Mouse (Mus musculus): ENCODE measurements around the gene Crispld2. TPM values are rescaled to one million over a fixed set of nuclear protein-coding genes. Genes with fewer than 3 reads are reported as not detected.
A peak's percentile ranks its signal among the peaks of the same experiment; 100 is the strongest.

Crispld2 gene
- total and polyA plus RNA-seq, 3 experiments = 1.7 to 2.2 TPM; not detected in 1

DNA sequence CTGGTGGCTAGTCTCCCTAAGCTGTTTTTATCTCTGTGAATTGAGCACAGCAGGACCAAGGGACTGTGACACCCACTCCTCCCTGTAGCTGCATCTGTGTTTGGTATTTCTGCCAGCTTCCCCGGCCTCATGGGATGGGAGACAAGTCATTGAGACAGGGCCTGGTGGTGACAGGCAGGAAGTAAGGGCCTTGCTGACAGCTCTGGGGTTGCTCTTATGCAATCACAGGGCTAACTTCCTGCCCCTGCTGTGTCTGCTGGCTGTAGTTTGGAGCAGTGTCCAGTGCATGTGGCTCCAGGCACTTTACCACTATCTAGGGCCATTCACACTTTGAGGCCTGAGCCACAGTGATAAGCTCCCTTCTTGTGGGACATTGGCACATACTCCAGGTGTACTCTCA is 48.6 kb downstream of the Crispld2 start:
- no peaks in the 10 kb centered on the region for H3K27me3 ChIP-seq (ENCODE audit: control insufficient read depth in 1 of 2, insufficient read depth in 2 of 2, low read length in 2 of 2)
- H3K27ac ChIP-seq (ENCODE audit: control insufficient read depth, low read depth, low read length) = no peak overlapping the region
- DNase-seq (ENCODE audit: low read depth, low spot score) = no peak
- H3K4me1 ChIP-seq (ENCODE audit: control insufficient read depth in 1 of 2, insufficient read depth in 2 of 2, low read length in 2 of 2) = peaks cover 0 to 15% of the 10 kb centered on the region in 2 experiments; a peak in 3 of 4 replicates
- TF ChIP-seq E2F4 (IDR thresholded peaks at IDR 0.05; ENCODE audit: borderline replicate concordance, low read depth, low read length) = no peak
- TF ChIP-seq ETS1 (IDR thresholded peaks at IDR 0.05; ENCODE audit: low read depth, low read length) = no peak
- TF ChIP-seq POLR2AphosphoS2 (IDR thresholded peaks at IDR 0.05; ENCODE audit: low read length) = no peak
- no peak for TF ChIP-seq MAZ (IDR thresholded peaks at IDR 0.05; ENCODE audit: low read depth, low read length)
- TF ChIP-seq MYC (IDR thresholded peaks at IDR 0.05; ENCODE audit: low read depth, low read length) = no peak
- TF ChIP-seq EP300 (IDR thresholded peaks at IDR 0.05; ENCODE audit: low read depth in 1 of 2, low read length in 2 of 2) = 0 out of 4 replicates have a peak, but pooled peaks of 1 of the 2 experiments have one; percentile 22
- TF ChIP-seq TBP (IDR thresholded peaks at IDR 0.05; ENCODE audit: low read depth, low read length) = no peak
- TF ChIP-seq TAL1 (IDR thresholded peaks at IDR 0.05; ENCODE audit: low read length) = peak; percentile 21
- TF ChIP-seq TCF12 (IDR thresholded peaks at IDR 0.05; ENCODE audit: low read depth, low read length) = 0 out of 2 replicates have a peak, but pooled peaks have one; percentile 32
- H3K79me2 ChIP-seq (ENCODE audit: control insufficient read depth, insufficient read depth, low read length, poor library complexity) = no peaks in the 10 kb centered on the region
- H3K9me3 ChIP-seq (replicated peaks; ENCODE audit: insufficient read depth, low read length) = no peaks in the 10 kb centered on the region
- H3K9ac ChIP-seq (ENCODE audit: control insufficient read depth, low read depth, low read length, poor library complexity, severe bottlenecking) = no peak overlapping the region
- no peak overlapping the region for H3K4me3 ChIP-seq (ENCODE audit: control insufficient read depth in 1 of 2, insufficient read depth in 1 of 2, low read depth in 2 of 2, low read length in 2 of 2)
- peaks cover 0 to 2% of the 10 kb centered on the region in 2 experiments; a peak in 2 of 4 replicates for H3K36me3 ChIP-seq (ENCODE audit: control insufficient read depth in 1 of 2, insufficient read depth in 2 of 2, low read length in 2 of 2)

DNA sequence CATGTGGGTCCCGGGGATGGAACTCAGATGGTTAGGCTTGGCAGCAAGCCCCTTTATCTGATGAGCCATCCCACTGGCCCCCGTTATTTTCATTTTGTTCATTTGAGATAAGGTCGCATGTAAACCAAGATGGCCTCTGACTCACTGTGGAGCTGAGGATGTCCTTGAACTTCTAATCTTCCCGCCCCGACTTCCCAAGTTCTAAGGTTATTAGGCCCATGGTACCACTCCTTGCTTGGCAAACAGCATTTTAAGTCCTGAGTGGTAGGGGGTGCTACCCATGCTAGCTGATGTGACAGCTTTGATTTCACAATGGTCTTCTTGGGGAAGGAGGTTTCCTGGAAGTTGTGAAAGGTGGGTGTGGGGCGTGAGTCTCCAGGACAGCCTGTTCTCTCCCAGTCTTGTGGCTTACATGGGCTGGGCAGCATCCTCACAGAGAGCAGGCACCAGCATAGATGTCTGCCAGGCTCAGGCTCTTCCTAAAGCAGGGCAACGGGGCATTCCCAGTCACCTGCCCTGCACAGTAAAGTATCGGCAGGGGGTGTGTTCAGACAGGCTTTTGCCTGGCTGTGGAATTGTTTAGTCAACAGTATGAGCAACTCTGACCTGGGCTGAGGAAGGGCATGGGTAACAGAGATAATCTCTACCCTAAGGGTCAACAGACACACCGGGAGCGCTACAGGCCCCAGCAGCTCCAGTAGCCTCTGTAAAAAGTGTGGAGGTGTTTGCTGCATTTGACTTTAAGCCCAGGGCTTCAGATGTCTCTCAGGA is 50.5 kb downstream of the Crispld2 start:
- no peak overlapping the region for H3K9ac ChIP-seq (ENCODE audit: control insufficient read depth, low read depth, low read length, poor library complexity, severe bottlenecking)
- peaks cover 0 to 15% of the 10 kb centered on the region in 2 experiments; a peak in 3 of 4 replicates for H3K4me1 ChIP-seq (ENCODE audit: control insufficient read depth in 1 of 2, insufficient read depth in 2 of 2, low read length in 2 of 2)
- no peak overlapping the region for H3K4me3 ChIP-seq (ENCODE audit: control insufficient read depth in 1 of 2, insufficient read depth in 1 of 2, low read depth in 2 of 2, low read length in 2 of 2)
- TF ChIP-seq MEF2A (IDR thresholded peaks at IDR 0.05; ENCODE audit: extremely low read depth, insufficient replicate concordance, low read depth, low read length, poor library complexity, severe bottlenecking) (no peak), ELF1 (IDR thresholded peaks at IDR 0.05; ENCODE audit: low read depth, low read length) (no peak), HCFC1 (IDR thresholded peaks at IDR 0.05; ENCODE audit: low read depth, low read length) (no peak), TCF12 (IDR thresholded peaks at IDR 0.05; ENCODE audit: low read depth, low read length) (peak; percentile 84), MAFK (IDR thresholded peaks at IDR 0.05; ENCODE audit: borderline replicate concordance, low read depth, low read length) (no peak), RCOR1 (IDR thresholded peaks at IDR 0.05; ENCODE audit: low read depth, low read length) (0 out of 2 replicates have a peak, but pooled peaks have one; percentile 42), EP300 (IDR thresholded peaks at IDR 0.05; ENCODE audit: low read depth in 1 of 2, low read length in 2 of 2) (peak; percentile 69 to 80), MAZ (IDR thresholded peaks at IDR 0.05; ENCODE audit: low read depth, low read length) (0 out of 2 replicates have a peak, but pooled peaks have one; percentile 47), ZMIZ1 (IDR thresholded peaks at IDR 0.05; ENCODE audit: low read depth, low read length) (no peak), MXI1 (IDR thresholded peaks at IDR 0.05; ENCODE audit: low read depth, low read length) (no peak), POLR2A (IDR thresholded peaks at IDR 0.05; ENCODE audit: control insufficient read depth in 1 of 2, insufficient read depth in 1 of 2, low read depth in 1 of 2, low read length in 2 of 2, poor library complexity in 1 of 2) (no peak), TAL1 (IDR thresholded peaks at IDR 0.05; ENCODE audit: low read length) (peak; percentile 22; the same call in 1 of the 2 replicates), SIN3A (IDR thresholded peaks at IDR 0.05; ENCODE audit: low read length) (no peak), MYC (IDR thresholded peaks at IDR 0.05; ENCODE audit: low read depth, low read length) (no peak), ETS1 (IDR thresholded peaks at IDR 0.05; ENCODE audit: low read depth, low read length) (peak; percentile 60; the same call in 1 of the 2 replicates), CHD2 (IDR thresholded peaks at IDR 0.05; ENCODE audit: low read length) (no peak), GATA1 (IDR thresholded peaks at IDR 0.05; ENCODE audit: low read depth, low read length) (peak; percentile 85)
- H3K9me3 ChIP-seq (replicated peaks; ENCODE audit: insufficient read depth, low read length) = no peaks in the 10 kb centered on the region
- no peak overlapping the region for H3K27ac ChIP-seq (ENCODE audit: control insufficient read depth, low read depth, low read length)
- H3K79me2 ChIP-seq (ENCODE audit: control insufficient read depth, insufficient read depth, low read length, poor library complexity) = no peaks in the 10 kb centered on the region
- H3K36me3 ChIP-seq (ENCODE audit: control insufficient read depth in 1 of 2, insufficient read depth in 2 of 2, low read length in 2 of 2) = peaks cover 0 to 2% of the 10 kb centered on the region in 2 experiments; a peak in 2 of 4 replicates
- DNase-seq (ENCODE audit: low read depth, low spot score) = peak; percentile 53
- H3K27me3 ChIP-seq (ENCODE audit: control insufficient read depth in 1 of 2, insufficient read depth in 2 of 2, low read length in 2 of 2) = no peaks in the 10 kb centered on the region

Data from MEL (cell line).